Mouse (Mus musculus): Measurements from ENCODE around the gene Ch25h. TPM values are rescaled to one million over a fixed set of nuclear protein-coding genes. Genes with fewer than 3 reads are reported as not detected.

Ch25h gene
- total RNA-seq (2021), result under 1 TPM in 1 of 2 experiments, not detected in 1; 0.32 TPM
- long read RNA-seq, experiment 1, result 0 reads
- long read RNA-seq, experiment 2, result 0 reads

- peak; percentile 33 for DNase-seq
Observed at GRCm38 (mm10) chr19:34474991-34475971, at the start of gene Ch25h. Gene Ch25h, minus strand, starts transcription at chr19:34475164.

GRCm38 (mm10) chr19:34524646-34525045 is 49.7 kb upstream of the Ch25h start:
- DNase-seq, result no peak

- DNase-seq, result no peak
Observed at GRCm38 (mm10) chr19:34523106-34523725, 48.3 kb upstream of the Ch25h start.

GRCm38 (mm10) chr19:34521978-34522377 is 47.0 kb upstream of the Ch25h start:
- no peak for DNase-seq

- DNase-seq, result no peak
Observed at GRCm38 (mm10) chr19:34521361-34521760, 46.4 kb upstream of the Ch25h start.

GRCm38 (mm10) chr19:34520051-34520450 is 45.1 kb upstream of the Ch25h start:
- DNase-seq, result no peak

- DNase-seq, result no peak
Observed at GRCm38 (mm10) chr19:34519646-34520045, 44.7 kb upstream of the Ch25h start.

- no peak for DNase-seq
Observed at GRCm38 (mm10) chr19:34518786-34519185, 43.8 kb upstream of the Ch25h start.

- no peak for DNase-seq
Observed at GRCm38 (mm10) chr19:34517812-34518594, 43.0 kb upstream of the Ch25h start.

GRCm38 (mm10) chr19:34517197-34517596 is 42.2 kb upstream of the Ch25h start:
- DNase-seq, result no peak

GRCm38 (mm10) chr19:34516346-34516745 is 41.4 kb upstream of the Ch25h start:
- no peak for DNase-seq

GRCm38 (mm10) chr19:34515681-34516080 is 40.7 kb upstream of the Ch25h start:
- DNase-seq, result no peak

GRCm38 (mm10) chr19:34511528-34511927 is 36.6 kb upstream of the Ch25h start:
- DNase-seq, result no peak

GRCm38 (mm10) chr19:34510717-34511116 is 35.8 kb upstream of the Ch25h start:
- DNase-seq, result no peak

- DNase-seq, result no peak
Observed at GRCm38 (mm10) chr19:34505161-34505721, 30.3 kb upstream of the Ch25h start.

- peak; percentile 50 for DNase-seq
Observed at GRCm38 (mm10) chr19:34500763-34501162, 25.8 kb upstream of the Ch25h start.

GRCm38 (mm10) chr19:34496353-34496752 is 21.4 kb upstream of the Ch25h start:
- no peak for DNase-seq

GRCm38 (mm10) chr19:34493859-34494258 is 18.9 kb upstream of the Ch25h start:
- no peak for DNase-seq

- DNase-seq, result peak; percentile 30
Observed at GRCm38 (mm10) chr19:34483547-34483946, 8.6 kb upstream of the Ch25h start.

GRCm38 (mm10) chr19:34474228-34474990 is 555 bp downstream of the Ch25h start:
- DNase-seq, result no peak

- DNase-seq, result no peak
Observed at GRCm38 (mm10) chr19:34471703-34472102, 3.3 kb downstream of the Ch25h start.
